Mouse (Mus musculus): ENCODE measurements around the gene Klf12.

The Klf12 gene

GRCm38 (mm10) chr14:100284119-100284860 is at the start of gene Klf12:
Gene Klf12 (minus strand): TSS chr14:100284679.
- DNase-seq: peak; percentile 82

GRCm38 (mm10) chr14:100333369-100333768 is 48.9 kb upstream of the Klf12 start:
- DNase-seq: no peak

- no peak for DNase-seq
Measured at GRCm38 (mm10) chr14:100328602-100329276, 44.3 kb upstream of the Klf12 start.

GRCm38 (mm10) chr14:100324303-100324702 is 39.8 kb upstream of the Klf12 start:
- no peak for DNase-seq

- DNase-seq: no peak
Measured at GRCm38 (mm10) chr14:100322012-100322411, 37.5 kb upstream of the Klf12 start.

DNA sequence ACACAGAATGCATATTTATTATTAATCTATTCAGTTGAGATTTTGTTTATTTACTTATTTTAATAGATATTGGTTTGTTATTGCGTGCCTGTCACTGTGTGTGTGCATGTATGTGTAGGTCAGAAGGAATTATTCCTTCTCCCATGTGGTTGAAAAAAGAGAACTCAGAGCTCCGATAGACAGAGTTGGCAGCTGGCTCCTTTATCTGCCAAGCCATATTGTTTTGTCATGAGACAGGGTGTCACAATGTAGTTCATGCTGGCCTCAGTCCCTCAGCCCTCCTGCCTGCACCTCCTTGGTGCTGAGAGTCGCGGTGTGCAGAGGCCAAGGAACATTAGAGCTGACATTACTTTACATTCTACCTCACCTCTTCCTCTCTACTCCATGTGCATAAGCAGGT is 32.3 kb upstream of the Klf12 start:
- DNase-seq: no peak

DNA sequence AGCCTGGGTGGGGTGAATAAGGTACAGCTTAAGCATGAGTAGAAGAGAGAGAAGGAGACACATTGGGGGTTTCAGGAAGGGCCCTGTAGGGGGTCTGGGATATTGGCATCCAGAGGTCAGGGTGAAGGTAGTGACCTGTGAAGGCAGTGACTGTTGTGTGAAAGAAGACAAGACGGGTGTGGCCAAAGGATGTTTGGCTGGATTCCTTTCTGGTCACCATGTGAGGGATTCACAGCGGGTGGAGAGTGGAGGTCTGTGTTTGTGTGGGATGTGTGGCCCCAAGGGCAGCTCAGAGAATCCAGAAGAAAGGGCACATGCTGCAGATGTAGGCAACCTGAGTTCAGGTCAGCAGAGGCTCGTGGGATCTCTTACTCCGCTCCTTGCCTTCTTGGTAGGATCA is 29.6 kb upstream of the Klf12 start:
- no peak for DNase-seq

DNA sequence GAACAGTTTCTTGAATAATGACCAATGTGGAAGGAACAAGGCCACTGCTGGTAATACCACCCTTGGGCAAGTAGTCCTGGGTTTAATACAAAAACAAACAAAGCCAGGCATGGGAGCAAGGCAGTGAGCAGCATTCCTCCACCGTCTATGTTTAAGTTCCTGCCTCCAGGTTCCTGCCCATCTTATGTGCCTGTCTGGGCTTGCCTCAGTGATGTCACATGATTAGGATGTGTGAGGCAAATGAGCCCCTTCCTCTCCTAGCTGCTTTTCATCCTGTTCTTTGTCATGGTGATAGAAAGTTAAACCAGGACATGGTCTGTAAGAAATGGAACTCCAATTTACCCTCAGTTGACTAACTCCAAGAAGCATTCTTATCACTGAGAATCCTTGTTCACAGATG is 16.4 kb upstream of the Klf12 start:
- no peak for DNase-seq

GRCm38 (mm10) chr14:100298892-100299291 is 14.4 kb upstream of the Klf12 start:
- DNase-seq: no peak

GRCm38 (mm10) chr14:100286586-100287241 is 2.2 kb upstream of the Klf12 start:
- DNase-seq: no peak

DNA sequence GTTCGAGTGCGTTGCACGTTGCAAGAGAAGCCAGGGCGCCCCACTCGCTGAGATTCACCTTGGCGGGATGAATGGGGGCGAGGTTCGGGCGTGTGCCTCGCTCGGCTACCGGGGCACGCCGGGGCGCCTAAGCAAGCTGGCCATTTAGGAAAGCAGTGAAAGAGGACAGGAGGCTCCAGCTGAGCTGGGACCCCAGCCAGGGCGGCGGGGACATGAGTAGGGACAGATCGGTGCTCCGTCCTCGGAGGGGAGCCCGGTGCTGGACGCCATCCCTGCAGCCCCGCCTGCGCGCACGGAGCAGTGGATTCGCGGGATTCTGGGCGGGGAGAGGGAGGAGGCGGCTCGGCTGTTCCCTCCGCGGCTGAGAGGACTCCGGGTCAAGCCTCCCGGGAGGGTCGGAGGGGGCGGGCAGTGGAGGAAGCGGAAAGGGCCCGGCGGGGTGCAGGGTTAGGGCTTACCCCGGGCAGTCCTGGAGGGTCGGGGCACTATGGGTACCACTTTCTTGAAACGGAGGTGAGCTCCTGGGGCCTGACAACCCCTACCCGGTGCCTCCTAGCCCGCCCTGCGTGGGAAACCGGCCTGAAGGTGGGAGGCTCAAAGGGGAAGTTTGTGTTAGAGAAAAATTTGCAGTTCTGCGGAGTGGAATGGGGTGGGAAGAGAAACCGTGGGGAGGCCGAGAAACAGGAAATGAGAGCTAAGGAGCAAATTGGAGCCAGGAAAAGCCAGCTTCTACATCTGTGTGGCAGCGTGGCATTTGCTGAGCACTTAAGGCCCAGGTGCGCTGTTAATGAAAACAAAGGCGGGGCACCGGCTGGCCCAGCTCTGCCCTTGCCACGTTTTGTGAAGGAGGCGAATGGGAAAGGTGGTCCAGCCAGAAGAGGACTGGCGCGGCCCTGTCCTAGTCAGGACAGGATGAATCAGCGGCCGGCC is 1.4 kb upstream of the Klf12 start:
- DNase-seq: peak; percentile 64

DNA sequence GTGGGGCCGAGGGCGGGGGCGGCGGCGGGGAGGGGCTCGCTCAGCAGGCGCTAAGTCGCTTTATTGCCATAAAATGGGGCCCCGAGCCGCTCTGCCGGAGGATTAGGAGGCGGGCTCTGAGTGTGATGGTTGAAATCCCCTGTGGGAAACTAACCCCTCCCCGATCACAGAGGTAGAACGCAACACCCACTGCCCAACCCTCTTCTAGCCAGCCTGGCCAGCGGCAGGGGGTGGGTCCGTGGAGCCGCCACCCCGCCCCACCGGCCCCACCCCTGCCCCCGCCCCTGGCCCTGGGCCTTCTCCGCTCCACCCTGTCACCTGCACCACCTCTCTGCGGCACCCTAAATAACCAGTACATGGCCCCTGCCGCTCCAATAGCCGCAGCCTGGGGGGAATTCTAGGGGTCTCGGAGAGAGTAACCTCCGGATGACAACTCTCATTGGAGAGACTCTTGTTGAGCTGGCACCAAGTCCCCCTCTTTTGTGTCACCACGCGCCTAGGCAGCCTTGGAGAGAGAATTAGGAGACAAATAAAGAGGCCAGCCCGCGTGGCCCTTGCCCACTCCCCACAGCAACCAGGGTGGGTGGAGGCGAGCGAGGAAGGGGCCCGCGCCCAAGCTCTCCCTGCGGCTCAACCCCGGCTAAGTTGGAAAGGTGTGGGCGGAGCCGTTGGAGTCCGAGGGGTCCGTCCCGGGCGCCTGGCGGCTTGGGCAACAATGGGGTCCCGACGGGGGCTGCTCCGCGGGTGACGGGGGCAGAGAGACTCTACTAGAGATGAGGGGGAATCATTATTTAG is 579 bp upstream of the Klf12 start:
- DNase-seq: peak; percentile 51

- DNase-seq: peak; percentile 45
Measured at GRCm38 (mm10) chr14:100283411-100284118, 914 bp downstream of the Klf12 start.

GRCm38 (mm10) chr14:100282651-100283050 is 1.8 kb downstream of the Klf12 start:
- DNase-seq: no peak

- no peak for DNase-seq
Measured at GRCm38 (mm10) chr14:100281734-100282133, 2.7 kb downstream of the Klf12 start.

GRCm38 (mm10) chr14:100274179-100274578 is 10.3 kb downstream of the Klf12 start:
- DNase-seq: no peak

DNA sequence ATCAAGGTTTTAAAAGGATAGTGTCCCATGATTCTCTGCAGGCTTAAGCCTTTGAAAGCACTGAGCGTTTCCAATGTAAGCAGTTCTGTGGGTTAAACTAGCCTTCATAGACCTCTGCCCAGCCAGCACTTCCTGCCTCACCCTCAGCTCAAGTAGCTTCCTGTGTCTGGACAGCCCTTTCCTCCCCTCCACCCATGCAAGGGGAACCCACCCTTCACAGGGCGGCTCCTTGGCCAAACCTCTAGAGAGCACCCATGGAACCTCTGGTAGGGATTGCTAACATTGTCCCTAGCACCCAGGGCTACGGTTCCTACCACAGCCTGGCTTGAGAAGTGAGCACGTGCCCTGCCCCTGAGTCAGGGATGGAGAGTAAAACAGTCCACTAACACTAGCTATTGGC is 23.9 kb downstream of the Klf12 start:
- DNase-seq: no peak

DNA sequence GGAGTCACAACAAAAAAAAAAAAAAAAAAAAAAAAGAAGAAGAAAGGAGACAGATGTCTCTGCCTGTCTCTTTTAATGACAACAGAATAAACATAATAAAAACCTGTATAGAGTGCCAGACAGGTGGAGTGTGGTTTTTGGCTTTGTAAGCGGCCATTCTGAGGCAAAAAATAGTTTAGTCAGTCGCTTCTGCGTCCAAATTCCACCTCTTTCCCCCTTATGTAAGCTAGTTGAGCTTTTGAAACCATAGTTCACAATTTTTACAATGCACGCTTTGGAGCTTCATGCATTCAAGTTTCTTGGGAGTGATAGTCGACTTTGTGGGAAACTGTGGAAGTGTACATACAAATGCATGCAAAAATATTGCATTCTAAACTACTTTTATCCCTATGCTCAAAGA is 41.4 kb downstream of the Klf12 start:
- no peak for DNase-seq

DNA sequence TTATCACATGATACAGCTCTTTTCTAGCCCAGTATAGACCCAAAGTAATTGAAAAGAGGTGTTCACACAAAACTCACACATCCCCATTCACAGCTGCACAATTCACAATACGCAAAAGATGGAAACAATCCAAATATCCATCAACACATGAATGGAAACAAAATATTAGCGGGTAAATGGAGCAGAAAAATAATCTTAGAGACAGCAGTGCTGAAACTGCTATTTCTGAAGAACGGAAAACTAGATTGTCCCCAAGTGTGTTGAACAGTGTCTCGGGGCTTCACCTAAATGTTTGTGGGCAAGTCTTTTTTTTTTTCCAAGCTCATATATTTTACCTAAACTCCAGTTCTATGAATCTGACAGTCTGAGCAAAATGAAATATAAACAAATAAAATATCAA is 44.6 kb downstream of the Klf12 start:
- DNase-seq: no peak

DNA sequence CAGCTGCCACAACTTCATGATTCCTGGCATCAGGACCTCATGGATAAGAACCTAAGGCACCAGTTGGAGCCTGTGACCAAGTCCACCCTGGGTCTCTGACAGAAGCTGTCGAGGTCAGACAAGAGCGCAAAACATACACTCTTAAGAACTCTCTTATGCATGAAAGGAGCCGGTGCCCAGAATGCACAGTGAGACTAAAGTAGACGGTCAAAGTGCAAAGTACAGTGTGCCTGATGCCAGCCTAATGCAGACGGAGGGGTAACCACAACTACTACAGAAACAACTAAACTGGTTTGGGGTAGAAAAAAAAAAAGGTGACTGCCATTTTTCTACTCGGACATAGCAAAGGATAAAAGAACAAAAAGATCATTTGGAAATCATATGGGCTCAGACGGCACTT is 47.7 kb downstream of the Klf12 start:
- no peak for DNase-seq

GRCm38 (mm10) chr14:100235746-100236145 is 48.7 kb downstream of the Klf12 start:
- DNase-seq: no peak

Measured in right cerebral cortex, postnatal 14 days (tissue).